Comparison of ENCODE assay signal across 29 mouse cellular contexts in genomic region chr5:90987605-90988004, GRCm38 (mm10). TPM values are rescaled to one million over a fixed set of nuclear protein-coding genes. Genes with fewer than 3 reads are reported as not detected.
DNase-seq lines count a peak whose midpoint lies in the region; ATAC-seq lines count a peak whose summit lies in the region.
"Had no signal": no experiment of that assay in that cellular context is flagged by ENCODE, and none has a peak within 500 bp of the region (broad histone marks: within the 10 kb centered on the region; RNA-seq: fewer than 3 reads in every experiment).

No protein-coding gene starts in this region.

- no peaks in the 10 kb centered on the region for H3K9me3 ChIP-seq in embryonic facial prominence, embryonic 11.5 days (replicated peaks; ENCODE audit: control insufficient read depth, low read length)
- H3K9me3 ChIP-seq in embryonic facial prominence, embryonic 10.5 days: no peaks in the 10 kb centered on the region
- H3K9me3 ChIP-seq in forebrain, embryonic 13.5 days (replicated peaks): no peaks in the 10 kb centered on the region
- H3K9me3 ChIP-seq: hindbrain, embryonic 15.5 days; intestine, embryonic 15.5 days; kidney, embryonic 15.5 days; limb, embryonic 12.5 days; liver, embryonic 13.5 days; midbrain, embryonic 15.5 days; neural tube, embryonic 15.5 days; stomach, embryonic 15.5 days had no signal

- peak; percentile 67 for ATAC-seq in embryonic facial prominence, embryonic 11.5 days (replicated peaks; ENCODE audit: insufficient number of reproducible peaks, low FRiP score, low TSS enrichment, low read depth)
- peak; percentile 96 for ATAC-seq in forebrain, embryonic 13.5 days
- ATAC-seq: CD4-positive, CD25-positive, alpha-beta regulatory T cell, adult 4 months; intestine, embryonic 15.5 days; midbrain, embryonic 15.5 days had no signal

- H3K9ac ChIP-seq in embryonic facial prominence, embryonic 11.5 days (replicated peaks; ENCODE audit: low read length): no peak overlapping the region
- H3K9ac ChIP-seq in forebrain, embryonic 13.5 days: no peak overlapping the region
- H3K9ac ChIP-seq: hindbrain, embryonic 15.5 days; intestine, embryonic 15.5 days; kidney, embryonic 15.5 days; limb, embryonic 12.5 days; liver, embryonic 13.5 days; midbrain, embryonic 15.5 days; neural tube, embryonic 15.5 days; stomach, embryonic 15.5 days had no signal

- H3K4me1 ChIP-seq in embryonic facial prominence, embryonic 11.5 days (ENCODE audit: control insufficient read depth, insufficient read depth, low read length): no peaks in the 10 kb centered on the region
- no peaks in the 10 kb centered on the region for H3K4me1 ChIP-seq in embryonic facial prominence, embryonic 10.5 days
- H3K4me1 ChIP-seq in forebrain, embryonic 13.5 days: peaks cover 20% of the 10 kb centered on the region; the same call in 1 of the 2 replicates
- H3K4me1 ChIP-seq: hindbrain, embryonic 15.5 days; intestine, embryonic 15.5 days; kidney, embryonic 15.5 days; limb, embryonic 12.5 days; liver, embryonic 13.5 days; midbrain, embryonic 15.5 days; neural tube, embryonic 15.5 days; stomach, embryonic 15.5 days had no signal

- WGBS in embryonic facial prominence, embryonic 11.5 days: 69% methylated on average over 5 of the region's 5 CpGs
- 70% methylated on average over 5 of the region's 5 CpGs for WGBS in embryonic facial prominence, embryonic 10.5 days
- 18% methylated on average over 5 of the region's 5 CpGs for WGBS in forebrain, embryonic 13.5 days

- no peak overlapping the region for H3K4me2 ChIP-seq in embryonic facial prominence, embryonic 11.5 days (ENCODE audit: low read depth, low read length)
- H3K4me2 ChIP-seq in forebrain, embryonic 13.5 days: peak overlapping the region; percentile 24
- H3K4me2 ChIP-seq: hindbrain, embryonic 15.5 days; intestine, embryonic 15.5 days; kidney, embryonic 15.5 days; limb, embryonic 12.5 days; liver, embryonic 13.5 days; midbrain, embryonic 15.5 days; neural tube, embryonic 15.5 days; stomach, embryonic 15.5 days had no signal

- DNase-seq in embryonic facial prominence, embryonic 11.5 days (ENCODE audit: low spot score): no peak
- DNase-seq in embryonic facial prominence, embryonic 10.5 days (ENCODE audit: low spot score): no peak
- DNase-seq in lung, postnatal 36 days: peak; percentile 2
- no peak for DNase-seq in lung, postnatal 10 days
- DNase-seq in retina, postnatal 1 day: peak; percentile 87
- no peak for DNase-seq in spleen, postnatal 36 days (ENCODE audit: low spot score in 2 of 2)
- no peak for DNase-seq in frontal cortex, postnatal 10 days (ENCODE audit: low spot score in 2 of 2)
- DNase-seq: adrenal gland, postnatal 14 days; cerebellum, adult 11 months; cerebellum, postnatal 14 days; heart, adult 18-20 months; heart, postnatal 4 days; kidney, postnatal 4 days; liver, embryonic 13.5 days; right cerebral cortex, postnatal 25 days; thymus, adult 18-20 months; thymus, postnatal 4 days had no signal

- no peaks in the 10 kb centered on the region for H3K27me3 ChIP-seq in embryonic facial prominence, embryonic 11.5 days (ENCODE audit: control insufficient read depth, insufficient read depth, low read length)
- no peaks in the 10 kb centered on the region for H3K27me3 ChIP-seq in embryonic facial prominence, embryonic 10.5 days (replicated peaks; ENCODE audit: low read depth, poor library complexity, severe bottlenecking)
- H3K27me3 ChIP-seq in forebrain, embryonic 13.5 days: no peaks in the 10 kb centered on the region
- H3K27me3 ChIP-seq: hindbrain, embryonic 15.5 days; intestine, embryonic 15.5 days; kidney, embryonic 15.5 days; limb, embryonic 12.5 days; liver, embryonic 13.5 days; midbrain, embryonic 15.5 days; neural tube, embryonic 15.5 days; stomach, embryonic 15.5 days had no signal

- no peak overlapping the region for H3K27ac ChIP-seq in embryonic facial prominence, embryonic 11.5 days (replicated peaks; ENCODE audit: low read depth, low read length)
- H3K27ac ChIP-seq in embryonic facial prominence, embryonic 10.5 days (replicated peaks): no peak overlapping the region
- H3K27ac ChIP-seq in forebrain, embryonic 13.5 days: no peak overlapping the region
- H3K27ac ChIP-seq: hindbrain, embryonic 15.5 days; intestine, embryonic 15.5 days; kidney, embryonic 15.5 days; limb, embryonic 12.5 days; liver, embryonic 13.5 days; macrophage; midbrain, embryonic 15.5 days; neural tube, embryonic 15.5 days; stomach, embryonic 15.5 days had no signal

- no peaks in the 10 kb centered on the region for H3K36me3 ChIP-seq in embryonic facial prominence, embryonic 11.5 days (replicated peaks; ENCODE audit: control insufficient read depth, insufficient read depth, low read depth, low read length)
- peaks cover 13% of the 10 kb centered on the region for H3K36me3 ChIP-seq in embryonic facial prominence, embryonic 10.5 days (replicated peaks)
- H3K36me3 ChIP-seq in forebrain, embryonic 13.5 days (ENCODE audit: poor library complexity, severe bottlenecking): 0 out of 2 replicates have a peak, but pooled peaks cover 4% of the 10 kb centered on the region
- H3K36me3 ChIP-seq: intestine, embryonic 15.5 days; kidney, embryonic 15.5 days; limb, embryonic 12.5 days; liver, embryonic 13.5 days; midbrain, embryonic 15.5 days; stomach, embryonic 15.5 days had no signal

- no peak overlapping the region for H3K4me3 ChIP-seq in embryonic facial prominence, embryonic 11.5 days (ENCODE audit: low read depth, low read length)
- H3K4me3 ChIP-seq in embryonic facial prominence, embryonic 10.5 days: no peak overlapping the region
- H3K4me3 ChIP-seq in forebrain, embryonic 13.5 days: no peak overlapping the region
- H3K4me3 ChIP-seq: hindbrain, embryonic 15.5 days; intestine, embryonic 15.5 days; kidney, embryonic 15.5 days; limb, embryonic 12.5 days; liver, embryonic 13.5 days; midbrain, embryonic 15.5 days; neural tube, embryonic 15.5 days; stomach, embryonic 15.5 days had no signal

RNA-seq across cellular contexts. Expression of gene Epgn, which starts 39.7 kb away (rescaled TPM):
- polyA plus RNA-seq in embryonic facial prominence, embryonic 11.5 days (2014; fragmentation: Nextera tagmentation; extraction: Ambion mirVana): 0.31 TPM in 1 of 2 replicates, not detected in the other
- 0.30 and 0.45 TPM in 2 replicates for polyA plus RNA-seq in embryonic facial prominence, embryonic 10.5 days (2016; fragmentation: Nextera tagmentation; extraction: Ambion mirVana)
- 0.09 and 0.23 TPM in 2 replicates for polyA plus RNA-seq in forebrain, embryonic 13.5 days (2015; fragmentation: Nextera tagmentation; extraction: Ambion mirVana)
- polyA plus RNA-seq: CD4-positive, CD25-positive, alpha-beta regulatory T cell, adult 4 months; heart, embryonic 14.5 days; intestine, embryonic 15.5 days; kidney, embryonic 15.5 days; macrophage; midbrain, embryonic 15.5 days; neural tube, embryonic 15.5 days; spleen, adult 2 months had no signal

RNA-seq across cellular contexts. Expression of gene Mthfd2l, which starts 56.7 kb away (rescaled TPM):
- polyA plus RNA-seq in embryonic facial prominence, embryonic 11.5 days (2014; fragmentation: Nextera tagmentation; extraction: Ambion mirVana): 80.7 and 102 TPM in 2 replicates
- 53.2 and 58.7 TPM in 2 replicates for polyA plus RNA-seq in embryonic facial prominence, embryonic 10.5 days (2016; fragmentation: Nextera tagmentation; extraction: Ambion mirVana)
- polyA plus RNA-seq in forebrain, embryonic 13.5 days (2015; fragmentation: Nextera tagmentation; extraction: Ambion mirVana): 86.5 and 97.2 TPM in 2 replicates

Comparison
In these comparisons a context has a peak if more than half of its experiments do, and no peak if none do; other contexts are left out.
1. DNase-seq: peak in lung, postnatal 36 days (single experiment) and retina, postnatal 1 day (single experiment); none in embryonic facial prominence, embryonic 11.5 days (single experiment), embryonic facial prominence, embryonic 10.5 days (single experiment), lung, postnatal 10 days (single experiment), spleen, postnatal 36 days (0 of 2) and frontal cortex, postnatal 10 days (0 of 2).